Mouse (Mus musculus) hindbrain, postnatal 0 days (tissue): ENCODE results near the gene Ddn. TPM values are rescaled to one million over a fixed set of nuclear protein-coding genes. Genes with fewer than 3 reads are reported as not detected.

ENCODE experiments used
- ATAC-seq: fragments of 200-750 bp; cut with Nextera tagmentation; 2 replicates; pipeline ENCODE4 v1.8.0; 2017; ENCODE audit warnings: mild to moderate bottlenecking, moderate TSS enrichment, moderate library complexity
- DNase-seq: peaks from one replicate; pipeline ENCODE4 v3.0.0-alpha.2; 2015; ENCODE audit warnings: low spot score
- H3K27ac ChIP-seq: fragments of 300-500 bp; sonication (generic); 2 replicates; pipeline ENCODE4 v1.5.1; 2014; ENCODE audit warnings: mild to moderate bottlenecking
- H3K27me3 ChIP-seq: fragments of 300-500 bp; sonication (generic); 2 replicates; pipeline ENCODE4 v1.6.1; 2014; ENCODE audit warnings: low read length, mixed read lengths; ENCODE audit not compliant: insufficient read depth
- H3K36me3 ChIP-seq: fragments of 300-500 bp; sonication (generic); 2 replicates; pipeline ENCODE4 v1.6.1; 2014; ENCODE audit warnings: low read length, mixed read lengths; ENCODE audit not compliant: insufficient read depth
- H3K4me1 ChIP-seq: fragments of 300-500 bp; sonication (generic); 2 replicates; pipeline ENCODE4 v1.6.1; 2014; ENCODE audit warnings: antibody characterized with exemption, low read length, mixed read lengths; ENCODE audit not compliant: insufficient read depth
- H3K4me2 ChIP-seq: fragments of 300-500 bp; sonication (generic); 2 replicates; pipeline ENCODE4 v1.6.1; 2014; ENCODE audit warnings: low read depth, mild to moderate bottlenecking, low read length, moderate library complexity, mixed read lengths
- H3K4me3 ChIP-seq: fragments of 300-500 bp; sonication (generic); 2 replicates; pipeline ENCODE4 v1.5.1; 2014; ENCODE audit warnings: low read length
- H3K9ac ChIP-seq: fragments of 300-500 bp; sonication (generic); replicated peaks from 2 replicates; pipeline ENCODE4 v1.6.1; 2014; ENCODE audit warnings: mild to moderate bottlenecking, low read length, moderate library complexity, mixed read lengths
- H3K9me3 ChIP-seq: fragments of 300-500 bp; sonication (generic); 2 replicates; pipeline ENCODE4 v1.6.1; 2016; ENCODE audit warnings: low read length, mixed read lengths
- CTCF ChIP-seq: IDR thresholded peaks from 2 replicates; pipeline ENCODE4 v1.5.1; 2016; ENCODE audit warnings: antibody characterized with exemption, control low read depth, low read depth
- WGBS: fragments of 180-500 bp; shearing (Covaris S2); extraction: QIAGEN DNeasy Blood & Tissue Kit; methylation state at CpG from one replicate; pipeline ENCODE4 v1.1.7; 2014; 5-methylcytosine and 5-hydroxymethylcytosine counted together
- polyA plus RNA-seq: library from polyadenylated mRNA; unstranded; fragments of >200 nt; fragmentation: Nextera tagmentation; extraction: Ambion mirVana; gene quantifications from 2 replicates; pipeline ENCODE4 v1.2.1, GENCODE M21; 2015
- total RNA-seq: library from RNA; depleted of rRNA; stranded (reverse); fragments of >200 nt; gene quantifications from 2 replicates; pipeline ENCODE4 v1.2.3, GENCODE M21; 2014

The Ddn gene
- total and polyA plus RNA-seq, 2 experiments from 2014 or later, result 0.45 to 6.5 TPM

DNA sequence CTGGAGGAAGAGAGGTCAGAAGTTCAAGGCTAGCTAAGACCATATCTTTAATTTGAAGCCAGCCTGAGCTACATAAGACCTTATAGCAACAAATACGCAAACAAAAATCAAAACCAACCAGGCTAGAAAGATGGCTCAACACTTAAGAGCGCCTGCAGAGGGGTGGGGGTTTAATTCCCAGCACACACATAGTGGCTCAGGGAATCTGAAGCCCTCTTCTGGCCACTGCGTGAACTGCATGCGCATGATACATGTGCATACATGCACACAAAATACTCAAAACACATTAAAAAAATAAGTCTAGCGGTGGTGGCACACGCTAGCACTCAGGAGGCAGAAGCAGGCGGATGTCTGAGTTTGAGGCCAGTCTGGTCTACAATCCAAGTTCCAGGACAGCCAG, 23.5 kb downstream of the Ddn start:
- Histone ChIP-seq H3K27ac (no peak overlapping the region), H3K27me3 (peaks cover 36% of the 10 kb centered on the region), H3K4me1 (0 out of 2 replicates have a peak, but pooled peaks cover under 1% of the 10 kb centered on the region), H3K4me2 (no peak overlapping the region), H3K9ac (no peak overlapping the region), H3K9me3 (no peaks in the 10 kb centered on the region), H3K4me3 (no peak overlapping the region), H3K36me3 (no peaks in the 10 kb centered on the region)
- peak; percentile 73 for TF ChIP-seq CTCF
- WGBS, result 45% methylated on average over 7 of the region's 7 CpGs
- ATAC-seq, result no peak
- DNase-seq, result peak; percentile 51

DNA sequence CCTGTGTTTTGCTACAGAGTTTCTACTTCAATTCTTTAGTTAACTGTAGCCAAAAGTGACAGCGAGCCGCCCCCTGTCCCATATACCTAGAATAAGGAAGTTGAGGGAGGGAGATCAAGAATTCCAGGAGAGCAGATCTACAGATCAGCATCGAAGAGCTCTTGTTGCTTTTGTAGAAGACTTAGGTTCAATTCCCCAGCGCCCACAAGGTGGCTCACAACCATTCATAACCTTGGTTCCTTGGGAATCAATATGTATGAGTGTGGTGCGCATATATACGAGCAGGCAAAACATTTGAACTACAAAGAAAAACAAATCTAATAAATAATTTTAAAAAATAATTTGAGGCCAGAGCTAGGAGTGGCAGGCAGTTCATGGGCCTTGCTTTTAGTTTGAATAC, 28.1 kb downstream of the Ddn start:
- TF ChIP-seq CTCF, result no peak
- no peak overlapping the region for H3K9ac ChIP-seq
- no peak overlapping the region for H3K27ac ChIP-seq
- no peak overlapping the region for H3K4me2 ChIP-seq
- H3K27me3 ChIP-seq, result peaks cover 40% of the 10 kb centered on the region
- DNase-seq, result no peak
- H3K4me3 ChIP-seq, result no peak overlapping the region
- no peaks in the 10 kb centered on the region for H3K9me3 ChIP-seq
- H3K4me1 ChIP-seq, result peaks cover 5% of the 10 kb centered on the region; the same call in 1 of the 2 replicates
- no peaks in the 10 kb centered on the region for H3K36me3 ChIP-seq
- WGBS, result 30% methylated on average over 6 of the region's 6 CpGs
- no peak for ATAC-seq

DNA sequence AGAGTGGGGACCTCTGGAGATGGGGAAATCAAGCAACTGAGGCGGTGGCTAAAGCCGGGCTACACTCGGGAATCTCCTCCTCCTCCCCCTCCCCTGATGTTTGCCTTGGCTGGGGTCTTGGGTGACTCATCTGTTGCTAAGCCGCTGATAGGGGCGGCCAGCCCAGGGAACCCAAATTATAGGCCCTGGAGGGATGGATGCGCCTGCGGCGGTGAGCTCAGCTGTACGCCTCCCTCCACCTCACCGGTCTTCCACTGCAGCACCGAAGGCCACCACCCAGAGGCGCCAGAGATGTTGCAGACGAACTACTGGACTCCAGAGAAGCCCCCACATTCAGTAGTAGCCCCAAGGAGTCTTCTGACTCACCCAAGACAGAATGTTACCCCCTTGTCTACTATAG, 28.7 kb downstream of the Ddn start:
- Histone ChIP-seq H3K9me3 (no peaks in the 10 kb centered on the region), H3K36me3 (no peaks in the 10 kb centered on the region), H3K27ac (no peak overlapping the region), H3K27me3 (peaks cover 46% of the 10 kb centered on the region), H3K9ac (no peak overlapping the region), H3K4me3 (no peak overlapping the region), H3K4me1 (peaks cover 5% of the 10 kb centered on the region; the same call in 1 of the 2 replicates), H3K4me2 (no peak overlapping the region)
- TF ChIP-seq CTCF, result peak; percentile 34
- WGBS, result 9% methylated on average over 13 of the region's 13 CpGs
- DNase-seq (no peak), ATAC-seq (peak; percentile 24; the same call in 1 of the 2 replicates)

DNA sequence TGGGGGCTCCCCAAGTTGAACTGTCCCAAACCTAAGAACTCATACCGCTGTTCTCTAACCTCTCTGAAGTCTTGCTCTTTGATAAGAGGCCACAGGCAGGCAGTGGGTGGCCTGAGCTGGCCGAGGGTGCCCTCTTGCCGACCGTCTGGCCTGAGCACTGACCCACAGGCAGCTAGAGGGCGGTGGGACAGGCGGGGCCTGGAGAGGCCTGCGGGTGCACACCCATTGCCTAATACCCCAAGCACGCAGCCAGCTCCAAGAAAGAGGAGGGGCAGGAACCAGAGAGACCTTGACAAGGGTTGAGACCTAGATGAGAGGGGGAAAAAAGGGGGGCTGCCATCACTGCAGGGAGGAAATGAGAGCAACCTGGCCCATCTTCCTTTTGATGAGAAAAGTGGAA, 29.2 kb downstream of the Ddn start:
- no peak overlapping the region for H3K27ac ChIP-seq
- DNase-seq (no peak), ATAC-seq (no peak)
- no peak overlapping the region for H3K9ac ChIP-seq
- WGBS, result 6% methylated on average over 8 of the region's 8 CpGs
- no peaks in the 10 kb centered on the region for H3K9me3 ChIP-seq
- no peak for TF ChIP-seq CTCF
- peaks cover 5% of the 10 kb centered on the region; the same call in 1 of the 2 replicates for H3K4me1 ChIP-seq
- no peak overlapping the region for H3K4me2 ChIP-seq
- H3K36me3 ChIP-seq, result no peaks in the 10 kb centered on the region
- no peak overlapping the region for H3K4me3 ChIP-seq
- H3K27me3 ChIP-seq, result peaks cover 50% of the 10 kb centered on the region

DNA sequence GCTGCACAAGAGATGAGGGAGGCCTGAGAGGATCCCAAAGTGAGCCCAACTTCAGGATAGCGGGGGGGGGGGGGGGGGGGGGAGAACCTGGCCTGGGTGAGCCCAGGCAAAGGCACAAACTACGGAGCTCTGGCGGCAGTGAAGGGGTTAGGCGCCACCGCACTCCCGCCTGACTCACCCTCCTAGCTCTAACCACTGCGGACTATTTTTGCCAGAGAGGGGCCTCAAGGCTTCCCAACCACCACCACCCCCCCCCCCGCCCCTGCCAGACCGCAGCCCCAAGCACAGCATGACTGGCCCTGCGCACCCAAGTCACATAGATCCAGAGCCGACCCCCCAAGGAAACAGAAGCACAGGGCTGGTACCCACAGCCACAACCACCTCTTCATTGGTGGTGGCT, 30.5 kb downstream of the Ddn start:
- ATAC-seq, result no peak
- H3K9ac ChIP-seq, result no peak overlapping the region
- 3% methylated on average over 9 of the region's 11 CpGs for WGBS
- no peaks in the 10 kb centered on the region for H3K9me3 ChIP-seq
- H3K4me1 ChIP-seq, result peaks cover 5% of the 10 kb centered on the region; the same call in 1 of the 2 replicates
- H3K36me3 ChIP-seq, result no peaks in the 10 kb centered on the region
- H3K4me3 ChIP-seq, result no peak overlapping the region
- TF ChIP-seq CTCF, result no peak
- no peak overlapping the region for H3K4me2 ChIP-seq
- no peak for DNase-seq
- H3K27me3 ChIP-seq, result peaks cover 63% of the 10 kb centered on the region
- no peak overlapping the region for H3K27ac ChIP-seq

DNA sequence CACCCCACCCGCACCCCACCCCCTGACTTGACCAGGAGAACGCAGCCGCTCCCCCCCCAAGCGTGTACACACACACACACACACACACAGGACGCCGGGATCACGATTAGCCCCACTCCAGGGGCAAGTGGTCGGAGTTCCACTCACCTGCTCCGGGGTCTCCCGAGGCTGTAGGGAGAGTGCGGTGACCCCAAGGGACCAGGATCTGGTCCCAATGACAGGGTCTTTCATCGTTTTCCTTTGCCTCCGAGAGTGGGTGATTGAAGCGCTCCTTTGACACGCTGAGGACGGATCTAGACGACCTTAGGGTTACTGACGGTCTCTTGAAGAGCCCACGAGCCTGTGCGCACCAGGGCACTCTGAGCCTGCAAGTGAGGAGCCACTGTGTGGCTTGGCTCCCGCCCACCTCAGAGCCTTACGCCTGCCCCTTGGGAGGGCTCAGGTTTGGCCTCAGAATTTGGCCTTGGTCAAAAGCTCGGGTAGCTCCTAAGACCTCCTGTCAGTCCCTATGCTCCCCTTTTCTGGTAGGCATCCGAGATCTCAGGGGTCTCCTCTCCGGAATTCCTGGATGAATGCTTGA, 31.0 kb downstream of the Ddn start:
- peaks cover 63% of the 10 kb centered on the region for H3K27me3 ChIP-seq
- H3K4me2 ChIP-seq, result peak overlapping the region; percentile 48
- H3K4me1 ChIP-seq, result peaks cover 5% of the 10 kb centered on the region; the same call in 1 of the 2 replicates
- 0 out of 2 replicates have a peak overlapping the region, but pooled peaks have one; percentile 37 for H3K9ac ChIP-seq
- DNase-seq (no peak), ATAC-seq (no peak)
- no peaks in the 10 kb centered on the region for H3K9me3 ChIP-seq
- no peak for TF ChIP-seq CTCF
- no peaks in the 10 kb centered on the region for H3K36me3 ChIP-seq
- whole genome bisulfite sequencing, result 2% methylated on average over 25 of the region's 25 CpGs
- H3K27ac ChIP-seq, result no peak overlapping the region
- H3K4me3 ChIP-seq, result peak overlapping the region; percentile 31

DNA sequence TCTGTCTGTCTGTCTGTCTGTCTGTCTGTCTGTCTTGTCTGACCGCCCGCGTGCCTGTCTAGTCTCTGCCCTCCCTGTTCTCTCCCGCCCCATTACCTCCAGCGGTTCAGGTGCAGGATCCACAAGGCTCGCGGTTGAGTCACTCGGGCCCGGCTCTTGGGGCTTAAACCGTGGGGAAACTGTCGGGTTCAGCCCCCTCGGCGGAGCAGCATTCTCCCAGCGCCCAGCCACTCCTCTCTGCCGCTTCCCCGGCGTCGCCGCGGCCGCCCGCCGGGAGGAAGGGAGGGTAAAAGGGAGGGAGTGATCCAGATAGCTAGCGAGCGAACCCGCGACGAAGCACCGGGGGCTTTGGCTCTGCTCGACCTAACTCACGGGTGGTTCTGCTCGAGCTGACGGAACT, 31.5 kb downstream of the Ddn start, which contains the start of gene Wnt10b:
Wnt10b (minus strand) TSS at position 389 of the 400 bp plus-strand sequence.
- no peaks in the 10 kb centered on the region for H3K36me3 ChIP-seq
- peak within 1 kb of the TSS; percentile 48 for H3K4me2 ChIP-seq
- no peak within 1 kb of the TSS for H3K27ac ChIP-seq
- peaks cover 63% of the 10 kb centered on the region for H3K27me3 ChIP-seq
- no peaks in the 10 kb centered on the region for H3K9me3 ChIP-seq
- ATAC-seq (no peak), DNase-seq (no peak)
- no peak for TF ChIP-seq CTCF
- peaks cover 6% of the 10 kb centered on the region; the same call in 1 of the 2 replicates for H3K4me1 ChIP-seq
- peak within 1 kb of the TSS; percentile 31 for H3K4me3 ChIP-seq
- H3K9ac ChIP-seq, result peak within 1 kb of the TSS; percentile 37; the same call in 1 of the 2 replicates
- under 1% methylated on average over 33 of the region's 33 CpGs for WGBS
